Mouse (Mus musculus) liver, postnatal 0 days (tissue): Measurements from ENCODE around the gene Ctdsp1. TPM values are rescaled to one million over a fixed set of nuclear protein-coding genes. Genes with fewer than 3 reads are reported as not detected.

Source experiments
- ATAC-seq: fragments of 200-750 bp; cut with Nextera tagmentation; 2 replicates; pipeline ENCODE4 v1.8.0; 2017; ENCODE audit warnings: mild to moderate bottlenecking, moderate library complexity
- DNase-seq: peaks from one replicate; pipeline ENCODE4 v3.0.0-alpha.2; 2016
- H3K27ac ChIP-seq: fragments of 300-500 bp; sonication (generic); 2 replicates; pipeline ENCODE4 v1.5.1; 2014; ENCODE audit warnings: antibody characterized with exemption, moderate library complexity, mild to moderate bottlenecking, low read depth
- H3K27me3 ChIP-seq: fragments of 300-500 bp; sonication (generic); 2 replicates; pipeline ENCODE4 v1.6.1; 2014; ENCODE audit warnings: low read length, control low read depth, mixed read lengths; ENCODE audit not compliant: insufficient read depth
- H3K36me3 ChIP-seq: fragments of 300-500 bp; sonication (generic); replicated peaks from 2 replicates; pipeline ENCODE4 v1.6.1; 2014; ENCODE audit warnings: mild to moderate bottlenecking, control low read depth, low read length, moderate library complexity, mixed read lengths; ENCODE audit not compliant: insufficient read depth
- H3K4me1 ChIP-seq: fragments of 300-500 bp; sonication (generic); 2 replicates; pipeline ENCODE4 v1.6.1; 2014; ENCODE audit warnings: antibody characterized with exemption, mild to moderate bottlenecking, control low read depth; ENCODE audit not compliant: insufficient read depth
- H3K4me2 ChIP-seq: fragments of 300-500 bp; sonication (generic); 2 replicates; pipeline ENCODE4 v1.6.1; 2014; ENCODE audit warnings: low read depth, mild to moderate bottlenecking, low read length, moderate library complexity, mixed read lengths
- H3K4me3 ChIP-seq: fragments of 300-500 bp; sonication (generic); 2 replicates; pipeline ENCODE4 v1.5.1; 2014; ENCODE audit warnings: low read depth, low read length
- H3K9ac ChIP-seq: fragments of 300-500 bp; sonication (generic); replicated peaks from 2 replicates; pipeline ENCODE4 v1.6.1; 2014; ENCODE audit warnings: mild to moderate bottlenecking, moderate library complexity
- H3K9me3 ChIP-seq: fragments of 300-500 bp; sonication (generic); 2 replicates; pipeline ENCODE4 v1.6.1; 2016; ENCODE audit warnings: mild to moderate bottlenecking, control low read depth, low read length, mixed read lengths
- CTCF ChIP-seq: sonication (generic); IDR thresholded peaks from 2 replicates; pipeline ENCODE4 v1.5.1; 2016; ENCODE audit warnings: antibody characterized with exemption, low read depth
- EP300 ChIP-seq: IDR thresholded peaks from 2 replicates; pipeline ENCODE4 v1.6.1; 2016; ENCODE audit warnings: antibody characterized with exemption, low read depth, mild to moderate bottlenecking
- WGBS: fragments of 180-500 bp; shearing (Covaris S2); extraction: QIAGEN DNeasy Blood & Tissue Kit; methylation state at CpG from one replicate; pipeline ENCODE4 v1.1.7; 2014; ENCODE audit not compliant: insufficient replicate concordance; 5-methylcytosine and 5-hydroxymethylcytosine counted together
- microRNA counts: library from miRNA; unstranded; fragments of <30 nt; microRNA quantifications from one replicate; lab custom pipeline; 2015
- microRNA-seq: library from miRNA; unstranded; fragments of <30 nt; microRNA quantifications from one replicate; pipeline ENCODE4, GENCODE M21; 2016
- polyA plus RNA-seq: library from polyadenylated mRNA; unstranded; fragments of >200 nt; fragmentation: Nextera tagmentation; extraction: Ambion mirVana; gene quantifications from 2 replicates; pipeline ENCODE4 v1.2.1, GENCODE M21; 2015

Gene Ctdsp1
- polyA plus RNA-seq, 1 experiment from 2014 or later, result 40.4 TPM

GRCm38 (mm10) chr1:74439166-74439876, 48.0 kb downstream of the Ctdsp1 start:
- peaks cover 53% of the 10 kb centered on the region for H3K36me3 ChIP-seq

GRCm38 (mm10) chr1:74444538-74444937, 53.2 kb downstream of the Ctdsp1 start:
- Histone ChIP-seq H3K9ac (no peak overlapping the region), H3K27ac (no peak overlapping the region), H3K4me1 (no peaks in the 10 kb centered on the region), H3K4me3 (no peak overlapping the region), H3K9me3 (no peaks in the 10 kb centered on the region), H3K36me3 (peaks cover 46% of the 10 kb centered on the region), H3K4me2 (no peak overlapping the region), H3K27me3 (no peaks in the 10 kb centered on the region)
- no peak for DNase-seq
- 83% methylated on average over 2 of the region's 2 CpGs for WGBS
- no peak for ATAC-seq
- TF ChIP-seq EP300, result no peak
- no peak for TF ChIP-seq CTCF

More at GRCm38 (mm10) chr1:74439166-74439876, 48.0 kb downstream of the Ctdsp1 start:
- DNase-seq (no peak), ATAC-seq (no peak)
- no peaks in the 10 kb centered on the region for H3K9me3 ChIP-seq
- H3K27me3 ChIP-seq, result no peaks in the 10 kb centered on the region
- H3K27ac ChIP-seq, result no peak overlapping the region
- H3K9ac ChIP-seq, result no peak overlapping the region
- no peak overlapping the region for H3K4me2 ChIP-seq
- peaks cover 17% of the 10 kb centered on the region for H3K4me1 ChIP-seq
- H3K4me3 ChIP-seq, result no peak overlapping the region
- TF ChIP-seq CTCF (no peak), EP300 (no peak)
- 74% methylated on average over 19 of the region's 19 CpGs for WGBS

MicroRNAs encoded within 50 kb of the gene (microRNA counts, 519-probe panel; counts per million panel counts)
- microRNA mmu-miR-26b (lab: Ali Mortazavi, UCI), result 6,687 counts per million, percentile 79 among the panel's probes with 10 or more counts

Small RNA genes within 50 kb of the gene (microRNA-seq; reads per million reads assigned to microRNA genes)
- gene Mir26b, result 67,944 reads per million, percentile 100 among the genes with 10 or more reads in this experiment

Other genes with a start within 250 kb of the Ctdsp1 start
- gene Cxcr2, start 237.5 kb upstream of the Ctdsp1 start, polyA plus RNA-seq, result 2.5 and 3.2 TPM in 2 replicates
- gene Cxcr1, start 196.9 kb upstream of the Ctdsp1 start, polyA plus RNA-seq, result not detected in 2 replicates
- gene Arpc2, start 155.4 kb upstream of the Ctdsp1 start, polyA plus RNA-seq, result 238 and 254 TPM in 2 replicates
- gene Gpbar1, start 113.0 kb upstream of the Ctdsp1 start, polyA plus RNA-seq, result 0.20 and 0.22 TPM in 2 replicates
- 105 and 109 TPM in 2 replicates for gene Aamp, start 106.8 kb upstream of the Ctdsp1 start, polyA plus RNA-seq
- gene Pnkd, start 106.6 kb upstream of the Ctdsp1 start, polyA plus RNA-seq, result 46.7 and 50.0 TPM in 2 replicates
- 18.5 and 18.7 TPM in 2 replicates for gene Tmbim1, start 85.9 kb upstream of the Ctdsp1 start, polyA plus RNA-seq
- gene Catip, start 29.4 kb upstream of the Ctdsp1 start, polyA plus RNA-seq, result 0.11 TPM in 1 of 2 replicates, not detected in the other
- 12.8 and 15.1 TPM in 2 replicates for gene Slc11a1, start 16.3 kb upstream of the Ctdsp1 start, polyA plus RNA-seq
- gene Vil1, start 17.9 kb downstream of the Ctdsp1 start, polyA plus RNA-seq, result 0.13 and 0.19 TPM in 2 replicates
- gene Cnot9, start 114.5 kb downstream of the Ctdsp1 start, polyA plus RNA-seq, result 23.2 and 23.3 TPM in 2 replicates
- 0.20 and 0.28 TPM in 2 replicates for gene Plcd4, start 151.4 kb downstream of the Ctdsp1 start, polyA plus RNA-seq
- gene Usp37, start 152.8 kb downstream of the Ctdsp1 start, polyA plus RNA-seq, result 4.9 and 5.4 TPM in 2 replicates
- 0.77 and 1.1 TPM in 2 replicates for gene Zfp142, start 196.7 kb downstream of the Ctdsp1 start, polyA plus RNA-seq
- 5.2 and 5.8 TPM in 2 replicates for gene Bcs1l, start 196.8 kb downstream of the Ctdsp1 start, polyA plus RNA-seq
- gene Rnf25, start 209.9 kb downstream of the Ctdsp1 start, polyA plus RNA-seq, result 10.8 and 11.1 TPM in 2 replicates
- 0.30 and 0.32 TPM in 2 replicates for gene Stk36, start 209.9 kb downstream of the Ctdsp1 start, polyA plus RNA-seq